Mouse (Mus musculus): ENCODE measurements around the gene Eno3.
A peak's percentile ranks its signal among the peaks of the same experiment; 100 is the strongest.

Gene Eno3

DNA sequence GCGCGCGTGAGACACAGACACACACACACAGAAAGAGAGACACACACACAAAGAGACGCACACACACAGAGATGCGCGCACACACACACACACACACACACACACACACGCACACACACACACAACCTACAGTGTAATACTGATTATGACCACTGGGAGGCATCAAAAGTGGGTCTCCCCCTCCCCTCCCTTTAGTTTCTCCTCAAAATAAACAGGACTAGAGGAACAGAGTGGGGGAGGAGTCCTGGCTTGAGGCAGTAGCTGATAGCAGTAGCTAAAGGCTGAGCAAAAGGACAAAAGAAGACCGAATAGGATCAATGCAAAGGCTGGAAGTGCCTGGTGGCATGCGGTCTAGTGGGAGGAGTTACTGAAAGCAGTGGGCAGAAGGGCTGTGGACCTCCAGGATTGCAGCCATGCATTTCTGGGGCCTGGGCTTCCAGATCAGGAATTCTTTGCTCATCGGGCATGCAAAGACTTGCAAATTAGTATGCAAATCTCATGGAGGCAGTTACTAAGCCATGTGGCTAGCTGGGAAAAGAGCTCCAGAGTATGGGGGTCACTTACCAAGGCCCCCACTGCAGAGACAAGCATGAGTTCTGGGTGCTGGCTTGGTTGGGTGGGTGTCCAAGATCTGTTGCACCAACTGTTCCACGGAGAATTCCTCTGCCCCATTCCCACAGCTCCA lies 25.0 kb downstream of the Eno3 start:
- peak; percentile 58 for DNase-seq (ENCODE audit: low read depth)

DNA sequence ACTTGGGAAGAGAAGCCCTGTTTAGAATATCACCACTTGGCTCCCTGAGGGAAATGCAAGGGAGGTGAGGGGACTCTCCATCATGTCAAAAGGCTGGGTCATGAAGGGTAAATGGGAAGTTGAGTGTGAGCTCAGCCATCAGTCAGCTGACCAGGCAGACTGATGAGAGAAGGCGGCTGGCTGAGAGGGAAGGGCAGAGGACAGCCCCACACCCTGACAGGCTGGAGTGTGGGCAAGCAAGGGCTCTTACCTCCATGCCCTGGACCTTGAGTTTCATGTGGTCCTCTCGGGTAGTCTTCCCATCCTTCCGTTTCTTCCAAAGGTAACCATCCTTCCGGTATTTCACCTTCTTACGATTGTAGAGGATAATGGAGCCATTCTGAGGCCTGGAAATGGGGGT lies 26.6 kb downstream of the Eno3 start:
- DNase-seq (ENCODE audit: low read depth), result no peak

DNA sequence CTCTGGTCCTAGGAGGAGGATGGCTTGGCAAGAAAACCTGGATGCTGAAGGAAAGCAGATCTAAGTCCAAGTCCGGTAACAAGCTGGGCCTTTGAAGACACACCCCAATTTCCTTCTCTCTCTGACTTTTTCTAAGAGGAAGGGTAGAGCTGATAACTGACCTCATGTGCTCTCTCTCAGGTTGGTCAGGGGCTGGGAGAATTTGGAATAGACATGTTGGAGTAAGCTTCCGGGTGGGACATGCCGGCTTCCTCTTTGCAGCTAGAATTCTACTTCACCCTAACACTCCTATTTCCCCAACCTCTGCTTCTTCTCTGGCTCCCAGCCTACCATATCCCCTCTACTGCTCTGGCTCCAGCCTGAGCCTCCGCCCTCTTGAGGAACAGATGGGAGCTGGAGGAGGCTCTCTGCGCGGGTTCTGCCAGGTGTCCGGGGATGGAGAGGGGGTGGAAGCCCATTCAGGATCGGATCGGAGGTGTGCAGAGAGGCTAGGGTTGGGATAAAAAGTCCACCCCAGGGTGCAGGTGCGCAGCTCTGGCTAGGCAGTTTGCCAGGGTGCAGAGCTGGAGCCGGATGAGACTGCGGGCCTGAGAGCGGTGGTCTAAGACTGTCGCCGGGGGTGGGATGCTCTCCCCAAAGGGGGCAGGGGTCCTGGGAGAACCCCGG lies 30.0 kb downstream of the Eno3 start:
- peak; percentile 30 for DNase-seq (ENCODE audit: low read depth)

DNA sequence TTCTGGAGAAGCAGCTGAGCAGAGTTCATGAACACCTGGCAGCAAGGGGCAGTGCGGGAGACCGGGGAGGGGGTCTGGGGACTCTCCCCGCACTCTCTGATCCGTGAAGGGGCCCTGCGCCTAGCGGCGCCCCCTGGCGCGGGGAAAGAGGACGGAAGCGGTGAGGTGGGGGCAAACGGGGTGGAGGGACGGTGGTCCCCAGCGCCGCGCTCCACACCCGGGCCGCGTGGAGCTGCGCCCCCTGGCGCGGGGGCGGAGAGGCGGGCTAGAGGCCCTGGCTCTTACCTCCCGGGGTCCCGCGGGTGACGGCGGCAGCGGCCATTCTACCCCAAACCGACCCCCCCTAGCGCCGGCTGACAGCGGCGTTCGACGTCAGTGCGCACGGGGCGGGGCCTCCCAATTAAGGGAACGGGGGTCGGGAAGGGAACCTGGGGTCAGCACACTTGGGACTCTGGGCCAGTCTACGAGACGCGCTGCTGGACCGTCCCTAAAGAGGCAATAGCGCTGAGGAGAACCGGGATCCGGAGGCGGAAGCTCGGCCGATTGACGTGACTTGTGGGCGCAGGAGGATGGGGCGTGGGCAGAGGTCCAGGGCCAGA lies 30.7 kb downstream of the Eno3 start, which contains the start of gene Camta2:
Camta2 (minus strand) TSS at position 505 of the 599 bp plus-strand sequence.
- peak; percentile 82 for DNase-seq (ENCODE audit: low read depth)

DNA sequence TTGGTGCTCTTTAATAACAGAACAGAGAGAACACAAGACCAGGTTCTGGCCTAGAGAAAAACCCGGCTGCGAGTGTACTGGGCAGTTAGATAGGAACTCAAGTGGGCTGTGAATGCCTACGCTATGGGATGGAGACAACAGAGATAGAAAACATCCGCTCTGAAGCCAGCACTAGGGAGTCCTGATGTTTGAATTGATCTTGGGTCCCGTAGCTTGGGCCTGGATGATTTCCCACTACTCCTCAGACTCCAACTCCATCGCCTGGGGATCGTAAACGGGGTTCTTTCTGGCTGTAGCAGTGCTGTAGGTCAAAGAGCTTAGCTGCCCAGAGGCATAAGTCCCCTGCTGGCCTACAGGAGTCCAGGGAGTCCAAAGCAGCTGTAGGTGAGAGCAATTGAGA lies 31.4 kb downstream of the Eno3 start:
- no peak for DNase-seq (ENCODE audit: low read depth)

DNA sequence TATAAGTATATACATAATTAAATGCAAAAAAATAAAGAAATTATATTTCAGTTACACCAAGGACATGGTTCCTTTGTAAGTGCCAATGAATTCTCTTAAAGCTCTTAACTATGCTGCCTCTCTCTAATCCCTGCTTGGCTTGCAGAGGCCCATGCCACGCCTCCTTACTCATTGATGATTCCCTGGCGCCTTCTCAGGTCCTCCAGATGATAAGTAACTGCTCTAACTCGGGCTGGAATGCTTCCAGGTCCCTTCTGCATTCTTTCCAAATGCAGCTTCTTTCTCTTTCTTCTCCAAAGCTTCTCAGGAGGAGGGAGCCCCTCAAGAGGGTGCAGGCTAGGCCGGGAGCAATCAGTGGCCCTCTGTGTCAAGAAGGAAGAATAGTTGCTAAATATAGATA lies 32.6 kb downstream of the Eno3 start:
- DNase-seq (ENCODE audit: low read depth), result no peak

DNA sequence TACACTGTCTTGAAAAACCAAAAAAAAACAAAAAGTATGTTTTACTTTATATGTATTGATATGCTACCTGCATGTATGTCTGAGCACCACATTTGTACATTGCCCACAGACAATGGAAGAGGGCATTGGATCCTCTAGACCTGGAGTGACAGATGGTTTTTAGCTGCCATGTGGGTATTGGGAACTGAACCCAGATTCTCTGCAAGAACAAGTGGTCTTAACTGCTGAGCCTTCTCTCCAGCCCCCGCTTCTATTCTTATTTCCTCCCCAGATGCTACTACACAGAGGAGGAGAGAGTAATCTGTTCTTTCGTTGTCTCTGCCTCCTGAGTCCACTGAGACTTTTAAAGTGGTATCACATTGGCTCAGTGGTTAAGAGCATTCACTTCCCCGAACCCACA lies 36.5 kb downstream of the Eno3 start:
- DNase-seq (ENCODE audit: low read depth), result no peak

DNA sequence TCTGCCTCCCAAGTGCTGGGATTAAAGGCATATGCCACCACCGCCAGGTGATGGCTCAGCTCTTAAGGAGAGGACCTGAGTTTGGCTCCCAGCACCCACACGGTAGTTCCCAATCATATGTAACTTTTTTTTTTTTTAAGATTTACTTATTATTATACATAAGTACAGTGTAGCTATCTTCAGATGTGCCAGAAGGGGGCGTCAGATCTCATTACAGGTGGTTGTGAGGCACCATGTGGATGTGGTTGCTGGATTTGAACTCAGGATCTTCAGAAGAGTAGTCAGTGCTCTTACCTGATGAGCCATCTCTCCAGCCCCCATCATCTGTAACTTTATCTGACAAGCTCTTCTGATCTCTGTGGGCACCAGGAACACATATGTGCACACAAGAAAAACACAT lies 40.4 kb downstream of the Eno3 start:
- DNase-seq (ENCODE audit: low read depth), result peak; percentile 49

DNA sequence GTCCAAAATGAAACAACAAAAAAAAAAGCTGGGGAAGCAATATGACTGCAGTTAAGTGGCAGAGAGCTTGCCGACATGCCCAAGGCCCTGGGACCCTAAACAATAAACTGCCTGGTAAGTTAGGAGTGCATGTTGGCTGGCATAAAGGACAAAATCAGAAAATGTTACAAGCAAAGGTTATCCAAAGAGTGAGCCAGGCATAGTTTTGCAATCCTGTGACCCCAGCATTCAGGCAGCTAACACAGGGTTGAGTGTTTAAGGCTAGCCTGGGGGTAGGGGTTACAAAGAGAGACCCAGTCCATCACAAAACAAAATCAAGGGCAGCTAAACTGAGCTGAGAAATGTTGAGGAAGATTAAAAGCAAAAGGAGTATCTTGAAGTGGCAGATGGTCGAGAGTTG lies 42.0 kb downstream of the Eno3 start:
- no peak for DNase-seq (ENCODE audit: low read depth)

DNA sequence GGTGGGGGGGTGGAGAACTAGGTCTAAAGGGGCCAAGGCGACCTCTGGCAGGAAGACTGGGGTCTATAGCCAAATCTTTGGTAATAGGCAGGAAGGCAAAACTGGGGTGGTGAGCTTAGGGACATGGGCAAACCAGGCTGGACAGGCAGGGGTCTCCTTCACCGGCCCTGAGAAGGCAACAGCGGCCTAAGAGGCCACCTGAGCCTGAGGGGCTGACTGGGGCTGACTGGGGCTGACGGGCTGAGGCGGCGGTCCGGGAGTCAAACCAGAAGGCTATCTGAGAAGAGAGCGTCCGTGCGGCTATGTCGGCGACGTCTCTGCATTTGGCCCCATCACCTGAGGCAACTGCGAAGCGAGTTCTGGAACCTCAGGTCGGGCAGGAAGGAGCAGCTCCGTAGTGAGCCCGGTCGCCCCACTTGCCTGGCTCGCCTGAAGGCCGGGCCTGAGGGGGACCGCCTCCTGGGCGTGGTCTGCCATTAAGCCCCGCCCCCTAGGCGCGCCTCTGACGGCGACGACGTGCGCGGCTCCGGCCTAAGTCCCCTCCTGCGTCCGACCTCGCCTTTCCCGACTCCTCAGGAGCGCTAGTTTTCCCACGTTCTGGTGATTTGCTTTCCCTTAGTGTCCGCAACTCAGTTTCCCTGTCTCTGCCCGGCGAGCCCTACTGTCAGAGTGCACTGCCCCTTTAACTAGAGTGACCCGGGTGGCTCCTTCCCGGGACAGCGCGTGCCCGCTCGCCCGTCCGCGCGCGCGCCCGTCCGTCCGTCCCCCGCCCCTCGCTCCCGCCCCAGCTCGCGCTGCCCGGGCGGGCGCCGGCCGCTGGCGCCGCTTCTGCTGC lies 42.9 kb downstream of the Eno3 start, which contains the start of the genes Inca1 and Kif1c:
Inca1 (minus strand) TSS at position 434 of the 835 bp plus-strand sequence.
Kif1c (plus strand) TSS at position 827 of the 835 bp plus-strand sequence.
- peak; percentile 90 for DNase-seq (ENCODE audit: low read depth)

DNA sequence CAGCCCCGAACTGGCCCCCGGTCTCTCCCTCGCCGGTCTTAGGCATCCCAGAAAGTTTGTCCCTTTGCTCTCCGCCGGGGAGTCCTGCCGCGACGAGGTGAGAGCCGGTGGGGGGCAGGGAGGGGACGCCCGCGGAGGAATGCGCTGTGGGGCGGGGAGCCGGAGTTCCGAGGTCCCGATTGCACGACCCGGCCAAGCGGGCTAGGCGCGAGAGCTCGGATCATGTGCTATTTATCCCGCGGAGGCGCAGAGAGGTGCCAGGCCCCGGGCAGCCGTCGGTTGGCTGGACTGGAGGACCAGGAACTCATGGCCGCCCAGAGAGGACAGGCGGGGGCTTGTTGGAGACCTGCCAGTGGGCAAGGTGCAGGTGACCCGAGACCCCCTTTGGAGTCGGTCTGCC lies 43.6 kb downstream of the Eno3 start:
- peak; percentile 24 for DNase-seq (ENCODE audit: low read depth)

DNA sequence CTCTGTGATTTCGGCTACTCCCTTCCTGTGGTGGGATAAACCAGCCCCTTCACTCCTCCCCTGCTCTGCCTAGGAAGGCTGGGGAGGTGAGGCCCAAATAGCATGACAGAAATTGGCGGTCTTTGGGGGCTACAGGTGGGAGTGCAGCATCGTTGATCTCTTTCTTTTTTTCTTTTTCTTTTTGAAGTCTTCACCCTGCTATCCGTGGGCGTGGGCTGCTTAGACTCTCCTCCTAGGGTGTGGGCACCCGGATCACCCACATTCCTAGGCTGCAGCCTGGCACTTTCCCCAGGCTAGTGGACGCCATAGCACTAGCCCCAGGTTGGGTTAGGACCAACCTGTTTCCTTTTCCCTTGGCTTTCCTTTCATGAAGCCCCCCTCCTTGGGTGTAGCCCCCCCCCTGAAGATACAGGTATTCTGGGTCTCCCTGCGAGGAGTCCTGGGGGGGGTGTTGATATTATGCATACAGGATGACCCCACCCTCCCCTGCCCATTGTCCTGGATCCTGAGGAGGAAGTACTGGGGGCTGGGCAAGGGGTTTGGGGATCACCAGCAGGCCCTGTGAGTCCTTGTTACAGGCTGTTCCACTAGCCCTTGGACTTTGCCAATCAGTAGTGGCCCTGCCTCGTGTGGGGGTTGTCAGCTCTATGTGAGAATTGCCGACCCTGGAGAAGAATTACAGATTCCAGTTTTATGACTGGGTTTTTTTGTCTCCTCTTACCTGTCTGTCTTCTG lies 44.4 kb downstream of the Eno3 start:
- DNase-seq (ENCODE audit: low read depth), result no peak

DNA sequence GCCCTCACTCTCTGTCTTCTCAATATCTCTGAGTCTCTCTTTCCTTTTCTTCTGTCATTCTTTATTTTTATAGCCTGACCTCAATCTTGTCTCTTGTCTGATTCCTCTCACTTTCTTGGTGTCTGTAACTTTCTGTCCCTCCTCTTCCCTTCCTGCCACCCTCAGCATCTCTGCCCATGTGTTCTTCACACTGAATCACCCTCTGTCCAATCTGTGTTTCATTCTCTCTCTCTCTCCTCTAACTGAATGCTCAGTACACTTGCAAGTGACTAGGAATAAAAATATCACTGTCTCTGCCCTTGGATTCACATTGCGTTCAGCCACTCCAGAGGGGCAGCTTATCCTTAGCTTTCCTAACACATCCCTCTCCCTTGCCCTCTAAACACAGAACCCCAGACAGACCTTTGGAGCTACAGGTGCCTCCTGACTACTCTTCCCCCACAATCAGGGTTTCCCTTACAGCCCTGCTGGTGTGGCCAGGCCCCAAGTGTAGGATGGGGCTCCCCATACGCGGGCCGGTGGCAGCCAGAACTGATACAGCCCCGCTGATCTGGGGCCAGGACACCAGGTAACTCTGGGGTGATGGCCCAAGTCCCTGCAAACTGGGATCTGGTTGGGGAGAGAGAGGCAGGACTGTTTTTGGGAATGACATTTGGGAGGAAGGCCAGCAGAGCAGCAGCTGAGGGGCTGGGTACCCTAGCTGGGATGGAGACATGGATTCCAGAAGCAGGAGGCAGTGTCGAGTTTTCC lies 45.2 kb downstream of the Eno3 start:
- DNase-seq (ENCODE audit: low read depth), result no peak

DNA sequence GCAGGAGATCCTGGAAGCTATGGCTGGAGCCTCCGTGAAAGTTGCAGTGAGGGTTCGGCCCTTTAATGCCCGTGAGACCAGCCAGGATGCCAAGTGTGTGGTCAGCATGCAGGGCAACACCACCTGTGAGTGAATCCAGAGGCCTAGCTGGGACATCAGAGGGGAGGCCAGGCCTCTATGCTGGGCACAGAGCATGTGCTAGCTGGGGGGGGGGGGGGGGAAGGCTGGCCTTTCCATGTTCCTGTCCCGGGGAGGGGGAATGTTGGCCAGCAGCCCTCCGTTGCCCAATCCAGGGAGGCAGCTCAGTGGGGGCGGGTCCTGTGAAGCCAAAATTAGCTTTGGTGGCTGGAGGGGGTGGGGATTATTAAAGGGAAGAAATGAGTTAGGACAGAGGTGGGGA lies 45.8 kb downstream of the Eno3 start:
- DNase-seq (ENCODE audit: low read depth), result no peak

DNA sequence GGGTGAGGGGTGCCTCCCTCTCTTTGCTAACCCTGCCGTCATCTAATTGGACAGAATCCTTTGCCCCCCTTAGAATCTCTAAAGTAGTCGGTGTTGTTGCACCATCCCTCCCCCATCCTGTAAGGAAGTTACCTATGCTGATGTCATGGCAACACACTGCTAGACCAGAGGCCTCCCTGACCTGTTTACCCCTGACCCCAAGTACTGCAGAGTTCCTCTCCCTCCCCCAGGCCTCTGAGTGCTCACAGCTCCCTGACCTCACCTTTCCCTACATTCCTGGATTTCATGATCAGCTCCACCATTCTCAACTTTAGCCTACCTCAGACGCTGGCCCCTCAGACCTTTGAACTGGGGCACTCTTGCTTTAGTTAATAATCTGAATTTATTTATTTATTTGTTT lies 49.1 kb downstream of the Eno3 start:
- no peak for DNase-seq (ENCODE audit: low read depth)

DNA sequence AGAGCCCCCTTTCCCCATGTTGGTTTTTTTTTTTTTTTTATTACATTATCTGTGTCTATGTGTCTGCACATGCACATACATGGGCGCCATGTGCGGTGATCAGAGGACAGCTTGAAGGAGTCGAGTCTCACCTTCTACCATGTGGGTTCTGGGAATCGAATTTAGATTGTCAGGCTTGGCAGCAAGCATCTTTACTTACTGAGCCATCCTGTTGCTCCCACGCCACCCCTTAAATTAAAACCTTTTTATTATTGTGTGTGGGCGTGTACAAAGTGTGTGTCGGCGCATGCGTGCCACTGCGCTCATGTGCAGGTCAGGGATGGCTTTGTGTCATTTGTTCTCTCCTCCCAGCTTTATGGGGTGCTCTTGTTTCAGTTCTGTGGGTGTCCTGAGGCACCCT lies 54.0 kb downstream of the Eno3 start:
- DNase-seq (ENCODE audit: low read depth), result no peak

All from 416B (cell line).